Mouse (Mus musculus) embryo, embryonic 10.5 days (tissue): ENCODE results near the gene Olfr390.

Experiments used
- DNase-seq: peaks from one replicate; pipeline ENCODE4 v3.0.0-alpha.2; 2015; ENCODE audit warnings: low spot score

The Olfr390 gene

GRCm38 (mm10) chr11:73782664-73783063 is at the start of gene Olfr390:
Gene Olfr390 (plus strand): TSS chr11:73782964.
- DNase-seq, result no peak

DNA sequence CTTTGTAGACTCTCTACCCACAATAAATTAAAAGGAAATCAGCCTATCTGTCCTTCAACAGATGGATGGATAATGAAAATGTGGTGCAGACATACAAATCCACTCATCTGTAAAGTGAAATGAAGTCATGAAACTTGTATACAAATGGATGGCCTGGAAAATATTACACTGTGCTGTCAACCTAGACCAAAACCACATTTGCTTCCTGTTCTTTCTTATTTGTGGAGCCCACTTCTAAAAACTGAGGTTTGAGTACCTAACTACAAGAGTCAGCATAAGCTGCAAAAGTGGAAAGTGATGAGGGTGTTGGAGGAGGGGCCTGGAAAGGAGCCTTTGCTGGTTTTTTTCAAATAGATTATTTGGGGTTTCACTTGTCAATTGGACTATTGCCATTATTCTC is 23.6 kb upstream of the Olfr390 start:
- DNase-seq, result no peak

DNA sequence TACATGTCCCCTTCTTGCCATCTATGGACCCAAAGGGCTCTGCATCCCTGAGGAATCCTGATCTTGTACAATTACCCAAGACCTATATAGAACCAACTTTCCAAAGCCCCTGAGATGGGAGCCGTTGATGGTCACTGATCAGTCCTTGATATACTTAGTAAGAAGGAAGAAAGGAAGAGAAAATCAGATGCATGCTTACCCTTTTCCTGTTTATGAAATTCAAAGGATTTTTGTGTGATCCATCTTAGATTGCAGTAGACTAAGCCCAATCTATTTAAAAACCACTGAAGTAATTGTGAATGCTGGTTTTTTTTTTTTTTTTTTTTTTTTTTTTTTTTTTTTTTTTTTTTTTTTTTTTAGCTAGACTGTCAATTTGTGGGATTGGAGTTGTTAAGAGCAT is 2.2 kb upstream of the Olfr390 start, which contains the start of gene Olfr389:
Olfr389 (minus strand) TSS at position 101 of the 400 bp plus-strand sequence.
- DNase-seq, result no peak

DNA sequence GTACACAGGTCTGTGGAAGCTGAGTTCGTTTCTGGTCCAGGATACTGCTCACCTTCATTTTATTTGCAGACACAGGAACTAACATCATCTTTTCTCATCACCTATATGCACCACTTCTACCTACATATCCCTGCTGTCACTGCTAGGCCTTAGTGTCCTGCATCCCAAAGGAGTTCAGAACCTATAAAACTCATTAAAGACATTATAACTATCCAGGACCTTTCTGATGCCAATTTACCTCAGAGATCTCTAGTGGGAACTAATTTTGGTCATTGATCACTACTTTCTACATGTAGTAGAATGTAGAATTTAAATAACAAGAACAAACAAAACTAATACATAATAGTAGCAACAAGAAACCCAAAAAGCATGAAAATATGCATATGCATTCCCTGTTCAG is 20.2 kb downstream of the Olfr390 start, which contains the start of gene Olfr391-ps:
Olfr391-ps (minus strand) TSS at position 101 of the 400 bp plus-strand sequence.
- no peak for DNase-seq

GRCm38 (mm10) chr11:73816949-73817348 is 34.2 kb downstream of the Olfr390 start, which contains the start of gene Olfr392:
Gene Olfr392 (minus strand): TSS chr11:73817049.
- no peak for DNase-seq
